Mouse (Mus musculus): ENCODE results near the gene Ttc9. TPM values are rescaled to one million over a fixed set of nuclear protein-coding genes. Genes with fewer than 3 reads are reported as not detected.

The Ttc9 gene
- total RNA-seq (2021): 10 to 100 TPM; 11.5 to 21.3 TPM
- long read RNA-seq, experiment 1, transcript Ttc9-201 (3 exons, 2,042 nt): major isoform, 33 of 34 reads
- long read RNA-seq, experiment 1, partial matches to known transcripts: 0 of 34 reads
- long read RNA-seq, experiment 1, other reads (novel, unspliced or antisense): 1 of 34 reads
- long read RNA-seq, experiment 2, transcript Ttc9-201 (3 exons, 2,042 nt): major isoform, 33 of 33 reads
- long read RNA-seq, experiment 2, partial matches to known transcripts: 0 of 33 reads
- long read RNA-seq, experiment 2, other reads (novel, unspliced or antisense): 0 of 33 reads

DNA sequence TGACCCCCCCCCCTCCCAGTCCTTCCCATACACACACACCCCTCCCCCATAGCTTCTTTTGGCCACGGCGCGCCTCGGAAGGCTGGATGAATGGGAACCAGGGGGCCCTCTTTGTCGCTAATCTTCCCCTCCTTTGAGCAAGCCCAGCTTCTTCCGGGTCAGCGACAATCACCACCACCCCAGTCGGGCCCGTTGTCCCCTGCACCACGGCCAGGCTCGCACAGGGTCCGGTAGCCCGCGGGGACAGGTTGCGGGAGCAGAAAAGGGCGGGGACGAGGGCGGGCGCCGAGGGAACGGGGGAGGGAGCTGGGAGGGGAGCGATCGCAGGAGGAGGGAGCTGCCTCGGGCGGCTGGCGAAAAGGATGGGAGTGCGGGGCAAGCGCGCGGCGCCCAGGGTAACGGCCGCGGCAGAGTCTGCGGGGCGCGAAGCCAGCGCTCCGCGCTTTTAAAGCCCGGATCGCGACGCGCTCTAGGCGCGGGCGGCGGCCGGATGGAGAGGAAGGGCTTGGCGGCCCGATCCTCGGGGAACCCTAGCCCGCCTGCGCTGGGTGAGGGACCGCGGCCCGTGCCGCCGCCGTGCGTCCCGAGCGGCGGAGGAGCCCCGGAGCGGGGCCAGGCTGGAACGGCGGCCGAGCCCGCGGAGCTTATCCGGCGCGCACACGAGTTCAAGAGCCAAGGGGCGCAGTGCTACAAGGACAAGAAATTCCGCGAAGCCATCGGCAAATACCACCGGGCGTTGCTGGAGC, at the start of gene Ttc9:
Ttc9 (plus strand) TSS at position 335 of the 746 bp plus-strand sequence.
- peak; percentile 42 for DNase-seq
- intact Hi-C loops (cut with DNase I; ENCODE audit: low total_unique reads): no loop called here

DNA sequence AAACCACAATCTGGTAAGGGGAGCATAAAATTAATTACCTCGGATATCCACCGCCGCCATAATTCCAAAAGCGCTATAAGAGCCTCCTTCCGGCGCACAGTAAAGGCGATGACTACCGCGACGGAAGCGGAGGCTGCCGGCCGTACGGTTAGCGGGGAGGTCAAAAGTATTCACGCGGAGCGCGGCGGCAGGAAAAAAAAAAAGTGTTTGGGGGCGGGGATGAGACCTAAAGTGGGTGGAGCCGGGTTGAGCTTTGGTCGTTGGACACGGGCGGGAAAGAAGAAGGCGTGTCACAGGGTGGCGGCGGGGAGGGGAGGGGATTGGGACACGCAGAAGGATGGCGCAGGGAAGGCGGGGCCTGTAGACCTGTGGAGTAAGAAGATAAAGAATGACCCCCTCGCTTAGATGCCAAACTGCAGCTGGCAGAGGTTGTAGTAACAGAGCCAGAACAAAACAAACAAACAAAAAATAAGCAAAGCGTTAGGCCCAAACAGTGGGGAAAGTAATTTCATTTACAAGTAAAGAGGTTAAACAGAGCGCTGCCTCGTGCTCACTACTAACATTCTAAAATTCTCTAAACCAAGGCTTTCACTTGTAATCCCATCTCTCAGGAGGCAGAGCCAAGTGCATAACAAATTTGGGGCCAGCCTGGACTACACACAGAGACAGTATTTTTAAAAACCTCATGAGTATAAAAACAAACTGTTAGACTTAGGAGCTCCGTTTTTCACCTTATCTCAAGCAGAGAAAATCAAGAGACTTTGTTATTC, 36.0 kb upstream of the Ttc9 start, which contains the start of gene Med6:
Med6 (minus strand) TSS at position 107 of the 770 bp plus-strand sequence.
- peak; percentile 93 for DNase-seq
- intact Hi-C loops (cut with DNase I; ENCODE audit: low total_unique reads): no loop called here

DNA sequence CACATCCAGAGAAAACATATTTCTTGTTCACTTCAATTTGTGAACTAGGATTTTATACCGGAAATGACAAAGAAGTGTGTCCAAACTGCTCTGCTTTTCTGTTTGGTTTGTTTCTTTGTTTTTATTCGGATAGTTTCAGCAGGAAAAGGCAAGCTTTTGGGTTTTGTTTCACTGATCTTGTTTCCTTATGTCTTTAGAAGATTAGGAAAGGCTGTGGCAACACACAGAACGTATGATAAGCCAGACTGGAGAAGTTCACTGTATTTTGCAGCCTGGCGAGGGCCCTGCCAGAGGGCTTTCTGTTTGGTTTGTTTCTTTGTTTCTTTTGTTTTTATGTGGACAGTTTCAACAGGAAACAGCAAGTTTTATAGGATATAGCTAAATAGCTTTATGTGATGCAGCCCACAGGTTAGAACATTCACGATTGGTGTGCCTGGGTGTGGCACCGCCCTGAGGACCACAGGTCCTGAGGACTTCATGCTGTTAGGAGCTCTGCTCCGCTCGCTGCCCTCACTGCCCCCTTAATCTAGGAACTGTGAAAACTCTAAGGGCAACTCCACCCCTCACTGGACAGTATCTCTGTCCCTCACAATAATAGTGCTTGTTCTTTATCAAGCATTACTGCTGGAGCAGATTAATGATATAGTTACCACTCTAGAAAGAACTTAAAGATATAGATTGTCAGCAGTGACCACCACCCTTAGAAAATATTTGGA, 34.3 kb upstream of the Ttc9 start:
- intact Hi-C loops (cut with DNase I; ENCODE audit: low total_unique reads): no loop called here
- DNase-seq: no peak

DNA sequence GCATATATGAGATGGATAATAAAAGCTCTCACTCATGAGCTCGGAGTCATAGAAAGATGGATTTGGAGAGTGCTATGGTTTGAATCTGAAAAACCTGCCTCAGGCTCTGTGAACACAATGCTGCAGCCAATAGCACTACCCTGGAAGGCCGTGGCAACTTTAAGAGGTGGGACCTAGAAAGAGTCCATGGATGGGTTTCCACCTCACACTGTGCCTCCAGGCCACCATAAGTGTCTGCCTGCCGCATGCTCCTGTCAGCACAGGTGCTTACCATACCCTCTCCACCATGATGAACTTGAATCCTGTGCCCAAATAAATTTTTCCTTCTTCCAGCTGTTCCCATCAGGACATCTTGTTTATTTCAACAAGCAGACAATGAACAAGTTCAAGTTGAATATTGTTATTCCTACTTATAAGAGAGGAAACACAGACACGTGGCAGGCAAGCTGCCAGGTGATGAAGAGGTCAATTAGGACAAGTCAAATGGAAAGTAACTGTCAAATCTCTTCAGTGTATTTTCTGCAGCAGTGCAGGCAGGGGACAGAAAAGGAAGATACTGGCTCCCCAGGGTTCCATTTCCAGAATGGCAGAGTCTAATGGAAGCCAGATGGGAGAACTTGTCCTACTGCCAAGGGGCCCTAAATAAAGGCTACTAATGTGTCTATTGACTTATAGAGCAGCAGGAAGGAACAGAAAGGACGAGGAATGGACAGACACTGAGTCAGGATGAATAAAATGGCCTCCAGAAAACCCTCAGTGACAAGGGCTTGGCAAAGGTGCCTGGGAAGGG, 25.9 kb upstream of the Ttc9 start:
- intact Hi-C loops (cut with DNase I; ENCODE audit: low total_unique reads): no loop called here
- DNase-seq: no peak

DNA sequence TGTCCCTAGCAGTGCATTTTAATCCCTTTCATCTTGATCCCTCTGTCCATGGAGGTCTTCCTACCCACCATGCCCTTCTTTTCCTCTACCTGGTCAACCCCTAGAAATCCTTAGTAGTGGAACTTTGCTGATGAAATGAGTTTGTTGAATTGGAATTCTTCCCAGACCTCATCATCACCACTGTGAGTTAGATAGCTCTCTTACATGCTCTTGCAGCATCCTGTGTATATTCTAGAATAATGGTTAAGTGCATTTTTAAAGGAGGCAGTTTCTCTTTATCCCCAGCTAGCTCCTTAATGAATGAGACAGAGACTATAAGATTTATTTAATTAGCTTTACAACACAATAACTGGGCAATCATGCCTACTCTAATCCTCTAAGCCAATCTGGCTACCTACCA, 21.6 kb upstream of the Ttc9 start:
- DNase-seq: no peak
- intact Hi-C loops (cut with DNase I; ENCODE audit: low total_unique reads): no loop called here

DNA sequence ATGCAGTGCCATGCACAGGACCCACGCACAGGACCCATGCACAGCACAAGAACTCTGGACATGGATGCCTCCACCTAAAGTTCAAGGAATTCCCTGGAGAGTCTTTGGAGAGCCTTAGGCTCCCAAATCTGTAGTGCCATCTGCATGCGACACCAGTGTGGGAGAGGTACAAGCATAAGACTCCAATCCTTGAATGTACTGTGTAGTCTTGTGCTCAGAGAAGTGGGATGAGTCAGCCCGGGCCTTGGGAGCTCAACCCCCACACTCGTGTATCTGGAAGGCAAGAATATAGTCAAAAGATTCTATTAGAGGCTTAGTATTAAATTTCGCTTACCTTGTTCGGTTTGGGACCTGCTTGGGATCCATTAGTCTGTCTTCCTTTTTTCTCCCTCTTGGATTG, 15.2 kb upstream of the Ttc9 start:
- DNase-seq: no peak
- intact Hi-C loops (cut with DNase I; ENCODE audit: low total_unique reads): no loop called here

DNA sequence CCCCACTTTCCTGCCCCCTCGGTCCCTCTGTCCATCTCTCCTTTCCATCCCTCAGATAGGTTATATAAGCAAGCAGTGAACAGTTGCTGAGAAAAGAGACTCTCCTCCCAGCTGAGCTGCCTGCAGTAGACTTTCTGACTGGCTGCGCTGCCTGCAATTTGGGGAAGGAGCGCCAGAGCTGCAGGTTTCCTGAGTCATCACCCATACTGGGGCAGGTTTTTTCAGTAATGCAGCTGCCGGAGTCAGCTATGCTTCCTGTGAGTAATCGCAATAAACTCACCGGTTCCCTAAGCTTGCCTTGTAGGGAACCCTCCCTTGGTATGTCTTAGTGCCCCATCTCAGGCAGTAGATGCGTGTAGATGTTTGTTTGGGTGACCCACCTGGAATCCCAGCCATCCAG, 14.1 kb upstream of the Ttc9 start:
- intact Hi-C loops (cut with DNase I; ENCODE audit: low total_unique reads): no loop called here
- no peak for DNase-seq

DNA sequence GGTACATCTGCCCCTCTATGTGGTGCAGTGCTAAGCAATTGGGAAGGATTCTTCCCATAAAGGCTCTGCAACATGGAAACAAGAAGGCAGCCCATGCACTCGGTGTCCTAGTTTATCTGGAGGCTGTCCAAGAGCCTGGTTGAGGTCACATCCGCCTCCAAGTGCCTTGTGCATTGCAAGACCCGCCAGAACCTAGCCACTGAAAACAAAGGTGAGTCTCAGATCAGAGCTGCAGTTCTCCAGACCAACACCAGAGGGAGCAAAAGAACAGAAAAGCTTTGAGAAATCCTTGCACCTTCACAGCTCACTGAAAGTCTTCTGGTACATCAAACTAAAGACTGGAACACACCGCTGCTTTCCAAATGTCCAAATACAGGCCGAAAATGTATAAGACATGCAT, 11.7 kb upstream of the Ttc9 start:
- intact Hi-C loops (cut with DNase I; ENCODE audit: low total_unique reads): loop anchor here (2.0 kb wide), 1 partner anchor 83 kb away; no protein-coding TSS in a partner anchor
- DNase-seq: peak; percentile 36

DNA sequence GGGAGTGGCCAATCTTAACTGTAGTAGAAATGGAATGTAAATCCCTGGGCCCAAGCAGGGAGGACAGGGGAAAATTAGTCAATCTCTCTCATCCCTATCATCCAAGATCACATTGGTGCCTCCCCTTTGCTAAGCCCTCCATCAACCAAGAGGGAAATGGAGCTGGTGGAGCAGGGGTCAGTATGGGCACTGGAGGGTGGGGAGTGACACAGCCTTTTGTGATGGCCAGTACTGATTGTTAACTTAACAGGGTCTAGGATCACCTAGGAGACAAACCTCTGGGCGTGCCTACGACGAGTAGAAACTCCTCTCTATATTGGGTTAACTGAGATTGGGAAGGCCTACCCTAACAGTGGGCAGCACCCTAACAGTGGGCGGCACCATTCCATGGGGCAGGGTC, 7.7 kb upstream of the Ttc9 start:
- no peak for DNase-seq
- intact Hi-C loops (cut with DNase I; ENCODE audit: low total_unique reads): no loop called here

DNA sequence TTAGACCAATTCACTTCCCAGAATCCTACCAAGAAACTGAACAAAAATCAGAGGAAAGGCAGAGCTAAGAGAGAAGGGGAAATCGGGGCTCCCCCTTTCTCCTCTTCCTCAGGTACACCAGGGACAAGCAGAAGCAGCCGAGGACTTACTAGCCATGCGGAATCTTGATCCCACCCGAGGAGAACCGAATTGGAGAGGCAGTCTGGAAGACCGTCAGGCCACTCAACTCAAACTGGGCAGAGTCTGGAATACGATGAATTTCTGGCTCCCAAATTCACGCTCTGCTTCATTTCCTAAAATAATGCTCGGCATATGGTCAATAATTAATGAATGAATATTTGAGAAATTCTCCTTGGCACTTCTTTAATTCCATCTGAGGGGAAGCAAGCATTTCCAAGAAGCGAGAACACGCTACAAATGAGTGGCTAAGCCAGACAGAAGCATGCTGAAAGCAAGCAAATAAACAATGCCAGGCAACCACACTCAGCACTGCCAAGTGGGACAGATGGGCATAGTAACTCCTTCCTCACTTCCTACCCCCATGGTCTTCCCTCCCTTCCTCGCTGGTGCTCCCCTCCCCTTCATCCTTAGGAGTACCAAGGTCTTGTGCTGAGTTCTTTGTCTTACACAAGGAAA, 4.7 kb upstream of the Ttc9 start:
- intact Hi-C loops (cut with DNase I; ENCODE audit: low total_unique reads): no loop called here
- no peak for DNase-seq

DNA sequence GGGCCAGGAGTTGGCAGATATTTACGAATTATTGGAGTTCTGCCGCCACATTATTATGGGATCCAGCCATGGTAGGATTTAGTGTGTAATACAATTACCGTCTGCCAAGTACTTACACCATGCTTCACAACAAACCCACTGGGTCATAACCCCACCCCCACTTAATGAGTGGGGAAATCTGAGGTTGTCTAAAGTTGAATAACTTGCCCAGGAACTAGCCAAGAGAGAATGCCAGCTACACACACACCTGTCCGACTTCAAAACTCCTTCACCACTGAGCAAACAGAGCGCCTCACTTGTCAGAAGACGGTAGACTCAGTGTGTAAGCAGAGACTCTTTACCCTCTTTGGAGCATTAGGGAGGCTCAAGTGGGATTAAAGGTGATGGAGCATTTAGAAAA, 3.6 kb upstream of the Ttc9 start:
- intact Hi-C loops (cut with DNase I; ENCODE audit: low total_unique reads): no loop called here
- no peak for DNase-seq

DNA sequence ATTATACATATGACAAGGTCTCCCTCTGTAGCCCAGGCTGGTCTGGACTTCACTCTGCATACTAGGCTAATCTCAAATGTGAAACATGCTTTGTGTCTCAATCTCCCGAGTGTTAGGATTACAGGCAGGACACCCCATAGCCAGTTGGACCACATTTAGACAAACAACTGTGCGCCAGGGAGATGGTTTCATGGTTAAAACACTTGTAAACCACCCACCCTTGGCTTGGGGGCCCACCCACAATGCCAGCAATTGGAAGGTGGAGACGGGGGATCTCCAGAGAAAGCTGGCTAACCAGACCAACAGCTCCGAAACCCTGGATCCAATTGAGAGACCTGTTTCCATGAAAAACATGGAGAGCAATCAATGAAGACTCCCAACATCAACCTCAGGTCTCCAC, 3.0 kb upstream of the Ttc9 start:
- intact Hi-C loops (cut with DNase I; ENCODE audit: low total_unique reads): no loop called here
- no peak for DNase-seq

DNA sequence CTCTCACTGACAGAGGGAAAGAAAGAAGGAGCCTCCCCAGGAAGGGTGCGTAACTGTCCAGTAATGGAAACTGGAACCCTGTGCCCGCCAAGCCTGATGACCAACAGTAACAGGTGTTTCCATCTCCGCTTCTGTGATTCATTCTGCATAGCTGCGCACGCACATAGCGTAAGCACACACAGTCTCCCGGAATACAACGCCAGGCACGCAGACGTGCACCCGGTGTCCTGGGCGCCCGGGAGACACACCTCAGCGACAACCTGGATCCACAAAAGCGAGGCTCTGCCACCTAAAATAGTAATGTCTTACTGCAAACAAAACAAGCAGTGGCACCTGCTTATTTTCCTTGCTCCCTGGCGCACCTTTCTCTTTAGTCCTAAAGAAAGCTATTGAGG, 532 bp upstream of the Ttc9 start:
- intact Hi-C loops (cut with DNase I; ENCODE audit: low total_unique reads): no loop called here

DNA sequence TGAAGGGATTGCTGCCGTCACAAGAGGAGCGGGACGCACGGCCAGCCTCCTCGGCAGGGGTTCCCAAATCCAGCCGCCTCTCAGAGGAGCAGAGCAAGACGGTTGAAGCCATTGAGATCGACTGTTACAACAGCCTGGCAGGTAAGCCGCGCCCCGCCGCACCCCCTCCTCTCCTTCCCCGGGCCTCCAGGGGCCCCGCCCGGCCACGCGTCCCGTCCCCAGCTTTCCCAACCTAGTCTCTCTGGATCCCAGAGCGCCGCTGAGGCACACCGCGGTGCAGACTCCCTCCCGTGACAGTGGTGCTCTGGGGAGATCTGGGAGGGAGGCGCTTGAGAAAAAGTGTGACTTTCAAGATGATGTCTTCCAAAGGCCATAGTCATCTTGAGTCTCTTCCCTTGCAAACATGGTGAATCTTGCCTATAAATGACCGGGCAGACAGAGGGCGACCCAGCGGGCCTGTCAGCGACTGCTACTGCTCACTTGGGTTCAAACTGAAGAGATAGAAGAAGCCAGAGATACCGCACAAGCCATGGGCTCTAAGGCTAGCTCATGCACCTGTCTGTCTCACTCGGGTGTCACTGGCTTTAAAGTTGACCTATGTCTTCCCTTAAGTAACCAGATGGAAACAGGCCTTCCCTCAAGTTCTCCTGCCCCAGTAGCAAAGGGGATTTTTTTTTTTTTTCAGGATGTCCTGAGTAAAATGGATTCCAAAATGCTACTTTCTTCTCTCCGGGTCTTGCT, 782 bp downstream of the Ttc9 start:
- intact Hi-C loops (cut with DNase I; ENCODE audit: low total_unique reads): no loop called here
- DNase-seq: no peak

More for the DNA sequence above, 532 bp upstream of the Ttc9 start:
- peak; percentile 45 for DNase-seq

DNA sequence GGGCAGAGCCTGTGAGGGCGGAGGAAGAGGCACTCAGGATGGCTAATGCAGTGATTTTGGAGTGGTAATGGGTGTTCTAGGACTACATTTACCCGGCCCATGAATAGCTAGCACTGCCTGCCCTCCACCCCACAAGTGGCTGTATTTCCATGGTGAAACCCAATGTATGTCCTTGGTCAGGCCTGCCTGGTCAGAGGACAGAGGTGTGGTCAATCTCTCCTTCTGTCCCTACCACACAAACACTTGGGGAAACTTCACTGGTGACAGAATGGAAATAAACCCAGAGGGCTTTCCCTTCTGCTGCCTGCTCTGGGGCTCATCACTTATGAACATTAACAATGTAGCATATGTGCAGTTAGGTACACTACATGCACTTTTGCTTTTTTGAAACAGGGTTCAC, 2.2 kb downstream of the Ttc9 start:
- intact Hi-C loops (cut with DNase I; ENCODE audit: low total_unique reads): no loop called here
- DNase-seq: no peak

DNA sequence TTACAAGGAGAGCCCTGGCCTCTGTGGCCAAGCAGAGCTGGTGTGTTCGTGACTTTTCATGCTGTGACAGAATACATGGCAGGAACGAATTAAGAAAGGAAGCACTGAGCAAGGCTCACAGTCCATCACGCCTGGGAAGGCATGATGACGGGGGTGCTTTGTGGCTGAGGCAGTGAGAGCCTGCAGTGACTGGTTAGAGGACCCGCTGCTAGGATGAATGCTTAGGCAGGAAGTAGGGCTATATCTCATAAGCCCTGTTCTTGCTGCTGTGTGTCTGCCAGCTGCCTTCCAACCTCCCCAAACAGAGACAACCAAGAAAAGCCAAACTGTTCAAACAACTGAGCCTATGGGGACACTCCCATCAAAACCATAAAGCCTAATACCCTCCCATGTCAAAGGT, 9.6 kb downstream of the Ttc9 start:
- no peak for DNase-seq
- intact Hi-C loops (cut with DNase I; ENCODE audit: low total_unique reads): no loop called here

DNA sequence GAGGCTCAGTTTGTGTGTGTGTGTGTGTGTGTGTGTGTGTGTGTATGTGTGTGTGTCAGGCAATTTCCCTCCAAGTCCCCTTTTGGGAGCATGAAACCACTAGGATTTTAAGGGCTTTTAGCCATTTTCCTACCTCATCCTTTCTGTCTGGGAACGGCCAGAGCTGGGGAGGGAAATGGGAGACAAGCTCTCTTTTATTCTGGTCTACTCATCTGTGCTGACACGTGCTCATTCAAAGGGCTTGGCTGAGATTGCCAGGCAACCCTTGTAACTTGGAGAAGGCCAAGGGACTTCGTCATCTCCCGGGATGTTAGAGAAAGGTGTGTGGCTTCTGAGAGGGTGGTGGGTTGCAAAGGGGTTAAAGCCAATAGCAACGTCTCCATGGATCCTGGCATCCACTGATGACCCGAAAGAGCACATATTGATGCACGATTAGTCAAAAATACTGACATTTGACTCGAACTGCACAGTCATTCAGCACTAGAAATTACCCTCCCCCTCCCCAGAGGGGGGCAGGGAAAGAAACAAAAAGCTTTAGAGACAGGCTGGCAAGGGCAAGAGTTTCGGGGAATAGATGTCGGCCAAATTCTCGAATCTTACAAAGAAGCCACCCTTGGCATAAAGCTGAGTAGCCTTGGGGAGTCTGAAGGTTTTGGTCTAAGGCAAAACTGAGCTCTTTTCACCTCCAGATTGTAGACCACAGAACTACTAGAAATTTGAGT, 11.5 kb downstream of the Ttc9 start:
- DNase-seq: no peak
- intact Hi-C loops (cut with DNase I; ENCODE audit: low total_unique reads): no loop called here

All from gastrocnemius, postnatal 14 days (tissue).